Mouse (Mus musculus) MEL-GATA-1-ER (cell line): ENCODE results near the gene Skp1a.

ENCODE experiments used
- DNase-seq: peaks from one replicate; pipeline ENCODE4 v3.0.0-alpha.2; 2012; ENCODE audit warnings: low read depth; ENCODE audit errors: extremely low read depth

The Skp1a gene

GRCm38 (mm10) chr11:52277433-52278150 is 45.8 kb downstream of the Skp1a start:
- DNase-seq, result no peak

DNA sequence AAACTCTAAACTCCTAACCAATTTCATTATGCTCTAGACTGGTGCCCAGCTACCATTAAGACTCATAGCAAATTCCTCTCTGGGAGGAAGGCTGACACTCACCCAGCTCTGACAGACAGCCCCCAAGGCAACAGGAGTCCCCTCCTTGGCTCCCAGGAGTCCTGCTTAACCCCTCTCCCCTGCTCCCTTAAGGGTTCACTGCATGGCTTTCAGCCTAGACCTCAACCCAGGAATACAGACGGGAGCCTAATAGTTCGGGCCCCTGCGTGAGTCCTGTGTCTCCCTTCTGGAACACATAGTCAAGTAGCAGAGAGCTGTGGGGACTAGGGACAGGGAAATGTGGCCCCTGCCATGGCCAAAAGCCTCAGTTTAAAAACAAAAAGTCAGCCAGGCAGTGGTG is 46.4 kb downstream of the Skp1a start:
- DNase-seq, result no peak

GRCm38 (mm10) chr11:52278991-52279390 is 47.2 kb downstream of the Skp1a start:
- no peak for DNase-seq

GRCm38 (mm10) chr11:52279611-52280145 is 47.9 kb downstream of the Skp1a start:
- DNase-seq, result no peak

GRCm38 (mm10) chr11:52280566-52281455 is 49.0 kb downstream of the Skp1a start:
- DNase-seq, result no peak

- DNase-seq, result no peak
These were observed 50.0 kb downstream of the Skp1a start for GRCm38 (mm10) chr11:52281568-52282328.

DNA sequence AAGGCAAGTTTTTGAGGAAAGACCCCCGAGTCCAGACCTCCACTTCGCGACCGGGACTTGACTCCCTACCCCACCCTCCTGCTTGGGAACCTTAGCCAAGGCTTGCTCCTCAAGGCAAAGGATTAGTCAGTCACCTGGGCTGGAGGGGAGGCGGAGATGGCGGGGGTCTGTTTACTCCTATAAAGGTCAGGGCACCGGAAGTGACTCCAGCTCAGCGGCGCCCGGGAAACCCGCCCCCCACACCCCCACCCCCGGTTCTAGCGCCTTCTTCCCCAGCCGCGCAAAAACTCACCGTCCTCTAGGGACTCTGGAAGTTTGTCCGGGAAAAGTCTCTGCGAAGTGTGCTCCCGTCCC is 50.6 kb downstream of the Skp1a start:
- DNase-seq, result no peak

DNA sequence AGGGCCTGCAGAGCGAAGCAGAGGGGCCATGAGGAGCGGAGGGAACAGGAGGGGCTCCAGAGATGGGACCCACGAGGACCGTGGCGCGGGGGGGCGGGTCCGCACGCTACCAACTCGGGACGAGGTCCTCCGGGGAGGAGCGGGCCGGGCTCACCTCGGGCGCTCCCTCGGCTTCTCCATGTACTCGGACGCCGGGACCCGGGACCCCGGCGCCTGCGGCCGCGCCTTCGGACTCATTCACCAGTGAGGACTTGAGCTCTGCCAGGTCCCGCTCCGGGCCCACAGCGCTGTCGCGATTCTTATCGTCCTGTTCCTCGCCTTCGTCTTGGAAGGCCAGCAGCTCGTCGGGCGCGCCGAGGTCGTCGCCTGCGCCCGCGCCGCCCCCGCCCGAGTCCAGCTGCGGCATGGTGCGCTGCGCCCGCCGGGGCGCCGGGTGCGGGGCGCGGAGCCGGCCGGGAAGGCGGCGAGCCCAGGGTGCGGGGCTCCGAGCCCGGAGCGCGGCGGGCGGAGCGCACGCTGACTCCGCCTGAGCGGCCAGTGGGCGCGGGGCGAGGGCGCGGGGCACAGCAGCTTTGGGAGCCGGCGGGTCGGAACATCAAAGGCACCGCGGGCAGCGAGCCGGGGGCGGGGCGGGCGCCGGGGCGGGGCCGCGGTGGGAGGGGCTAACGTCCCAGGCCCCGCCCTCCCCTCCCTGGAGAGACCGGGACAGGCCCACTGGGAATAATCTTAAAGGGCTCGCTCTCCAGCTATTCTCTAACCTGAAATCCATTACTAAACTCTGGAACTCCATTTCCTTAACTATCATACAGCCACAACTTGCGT is 51.2 kb downstream of the Skp1a start, which contains the start of gene Tcf7:
TSS of gene Tcf7 (minus strand) at position 241 of the 822 bp plus-strand sequence.
- DNase-seq, result no peak

DNA sequence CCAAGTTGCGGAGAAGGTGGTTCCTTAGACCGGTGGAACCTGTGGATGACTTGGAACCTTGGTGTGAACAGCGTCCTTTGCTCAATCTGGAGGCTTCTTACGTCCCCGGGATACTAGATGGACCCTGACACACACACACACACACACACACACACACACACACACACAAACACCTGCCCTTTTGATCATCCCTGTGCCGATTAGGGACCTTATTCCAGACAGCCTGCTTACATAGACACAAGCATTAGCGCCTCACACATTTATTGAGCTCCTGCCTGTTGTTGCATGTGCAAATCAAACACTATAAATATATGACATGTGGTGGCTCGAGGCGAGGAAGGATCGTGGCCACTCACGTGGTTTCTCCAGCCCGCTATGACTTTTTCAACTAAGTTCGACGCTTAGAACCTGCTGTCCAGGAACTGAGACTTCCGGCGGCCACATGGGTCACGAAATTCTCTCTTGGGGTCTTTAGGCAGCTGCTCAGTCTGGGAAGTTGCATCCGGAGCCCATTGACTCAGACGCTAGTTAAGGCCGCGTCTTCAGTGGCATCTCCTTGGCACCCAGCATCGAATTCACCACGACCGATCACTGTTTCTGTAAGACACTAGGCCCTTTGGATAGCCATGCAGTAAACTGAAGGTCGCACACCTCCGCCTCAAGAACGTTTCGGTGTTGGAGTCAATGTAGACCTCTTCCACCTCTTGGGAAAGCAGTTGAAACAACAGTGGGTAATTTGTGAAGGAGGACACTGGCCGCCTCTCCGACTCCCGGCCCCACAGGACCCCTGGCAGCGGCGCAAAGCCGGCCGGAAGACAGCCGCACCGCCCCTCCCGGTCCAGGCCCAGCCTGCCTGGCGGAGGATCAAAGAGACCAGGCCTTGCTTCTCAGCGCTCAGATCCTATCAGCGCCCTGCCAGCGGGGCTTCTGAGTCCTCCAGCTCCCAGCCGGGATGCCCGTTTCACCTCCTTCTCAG is 52.1 kb downstream of the Skp1a start:
- DNase-seq, result no peak

- no peak for DNase-seq
These were observed 54.6 kb downstream of the Skp1a start for GRCm38 (mm10) chr11:52286301-52286957.

- DNase-seq, result no peak
These were observed 55.1 kb downstream of the Skp1a start for GRCm38 (mm10) chr11:52286958-52287305.

DNA sequence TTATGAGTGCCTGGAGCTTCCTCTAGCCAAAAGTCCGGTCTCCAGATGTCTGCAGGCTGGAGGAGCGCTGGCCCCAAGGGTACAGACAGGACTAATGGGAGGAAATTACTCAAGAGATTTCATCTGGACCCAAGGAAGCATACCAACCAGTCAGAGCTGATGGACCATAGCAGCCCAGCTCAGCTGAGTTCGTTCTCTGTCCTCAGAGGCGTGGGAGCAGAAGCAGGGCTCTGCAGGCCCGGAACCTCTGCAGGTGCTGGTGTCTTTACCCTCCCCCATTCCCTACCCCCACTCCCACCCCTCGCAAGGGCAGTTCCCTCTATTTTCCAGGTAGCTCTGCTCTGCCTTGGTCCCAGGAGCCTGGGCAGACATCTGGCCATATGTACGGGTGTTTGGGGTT is 60.6 kb downstream of the Skp1a start:
- no peak for DNase-seq

- DNase-seq, result no peak
These were observed 61.1 kb downstream of the Skp1a start for GRCm38 (mm10) chr11:52292894-52293293.

GRCm38 (mm10) chr11:52294103-52294502 is 62.3 kb downstream of the Skp1a start:
- DNase-seq, result no peak
